Mouse (Mus musculus) left cerebral cortex, adult 2 months (tissue): ENCODE results near the gene Osbpl5. TPM values are rescaled to one million over a fixed set of nuclear protein-coding genes. Genes with fewer than 3 reads are reported as not detected.

ENCODE experiments used
- DNase-seq, 2 experiments: peaks; one replicate each; pipeline ENCODE4 v3.0.0; 2021 to 2022; ENCODE audit warnings: low spot score in 2 of 2, mixed read lengths in 1 of 2; ENCODE audit errors: extremely low spot score in 1 of 2
- H3K27ac ChIP-seq: fragments of 200-600 bp; 2 replicates; pipeline ENCODE4 v1.8.1; 2022
- H3K4me3 ChIP-seq: fragments of 200-600 bp; 2 replicates; pipeline ENCODE4 v1.8.1; 2022
- CTCF ChIP-seq: fragments of 200-600 bp; IDR thresholded peaks from 2 replicates; pipeline ENCODE4 v1.8.1; 2022; ENCODE audit warnings: antibody characterized with exemption, mild to moderate bottlenecking, moderate library complexity
- intact Hi-C: fragments of 180-260 bp; cut with DNase I; formaldehyde crosslinking; loops from one replicate; pipeline ENCODE4 v1.15.1; 2025
- total RNA-seq, 2 experiments: library from RNA; stranded (reverse); gene quantifications; 2 replicates each; pipeline ENCODE4 v1.2.3; 2021

The Osbpl5 gene
- total RNA-seq, 2 experiments from 2014 or later: 37.6 to 40.9 TPM

GRCm38 (mm10) chr7:143752056-143752455, 4.7 kb downstream of the Osbpl5 start:
- TF ChIP-seq CTCF: no peak
- Histone ChIP-seq H3K27ac (no peak overlapping the region), H3K4me3 (no peak overlapping the region)
- intact Hi-C loops: no loop called here
- DNase-seq: no peak

DNA sequence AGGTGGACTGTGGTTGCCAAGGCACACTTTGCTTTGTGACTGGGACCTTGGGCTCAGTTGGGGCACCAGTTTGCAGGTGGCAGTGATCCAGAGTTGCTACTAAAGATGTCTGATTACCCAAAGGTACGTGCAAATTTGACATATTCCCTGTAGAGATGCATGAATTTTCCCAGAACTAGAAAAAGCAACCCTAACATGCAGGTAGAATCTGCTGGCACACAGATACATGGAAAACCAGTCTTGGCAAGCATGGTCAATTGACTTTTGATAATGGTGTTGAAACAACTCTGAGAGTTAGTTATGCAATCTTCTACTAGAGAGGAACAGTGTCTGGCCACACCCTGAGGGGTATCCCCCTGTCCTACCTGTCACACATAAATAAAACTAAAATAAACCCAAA, 5.4 kb downstream of the Osbpl5 start:
- TF ChIP-seq CTCF: no peak
- no peak overlapping the region for H3K4me3 ChIP-seq
- no peak for DNase-seq
- no peak overlapping the region for H3K27ac ChIP-seq
- intact Hi-C loops: no loop called here

DNA sequence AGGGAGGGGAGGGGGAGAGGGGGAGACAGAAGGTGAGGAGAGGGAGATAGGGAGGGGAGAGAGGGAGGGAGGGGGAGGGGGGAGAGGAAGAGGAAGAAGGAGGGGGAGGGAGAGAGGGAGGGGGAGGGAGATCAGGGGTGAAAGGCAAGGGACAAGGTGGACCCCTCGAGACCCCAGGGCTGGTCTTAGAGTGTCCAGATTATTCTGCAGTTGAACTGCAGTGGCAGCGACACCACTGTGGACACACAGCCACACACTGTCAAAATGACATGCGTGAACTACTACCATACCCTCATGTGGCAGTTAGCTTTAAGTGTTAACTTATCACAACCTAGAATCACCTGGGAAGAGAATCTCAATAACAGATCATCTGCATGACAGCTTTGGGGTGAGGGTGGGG, 7.7 kb downstream of the Osbpl5 start:
- no peak for DNase-seq
- H3K4me3 ChIP-seq: no peak overlapping the region
- H3K27ac ChIP-seq: no peak overlapping the region
- intact Hi-C loops: loop anchor here (5.0 kb wide), 1 partner anchor 597 kb away; no protein-coding TSS in a partner anchor
- TF ChIP-seq CTCF: no peak

DNA sequence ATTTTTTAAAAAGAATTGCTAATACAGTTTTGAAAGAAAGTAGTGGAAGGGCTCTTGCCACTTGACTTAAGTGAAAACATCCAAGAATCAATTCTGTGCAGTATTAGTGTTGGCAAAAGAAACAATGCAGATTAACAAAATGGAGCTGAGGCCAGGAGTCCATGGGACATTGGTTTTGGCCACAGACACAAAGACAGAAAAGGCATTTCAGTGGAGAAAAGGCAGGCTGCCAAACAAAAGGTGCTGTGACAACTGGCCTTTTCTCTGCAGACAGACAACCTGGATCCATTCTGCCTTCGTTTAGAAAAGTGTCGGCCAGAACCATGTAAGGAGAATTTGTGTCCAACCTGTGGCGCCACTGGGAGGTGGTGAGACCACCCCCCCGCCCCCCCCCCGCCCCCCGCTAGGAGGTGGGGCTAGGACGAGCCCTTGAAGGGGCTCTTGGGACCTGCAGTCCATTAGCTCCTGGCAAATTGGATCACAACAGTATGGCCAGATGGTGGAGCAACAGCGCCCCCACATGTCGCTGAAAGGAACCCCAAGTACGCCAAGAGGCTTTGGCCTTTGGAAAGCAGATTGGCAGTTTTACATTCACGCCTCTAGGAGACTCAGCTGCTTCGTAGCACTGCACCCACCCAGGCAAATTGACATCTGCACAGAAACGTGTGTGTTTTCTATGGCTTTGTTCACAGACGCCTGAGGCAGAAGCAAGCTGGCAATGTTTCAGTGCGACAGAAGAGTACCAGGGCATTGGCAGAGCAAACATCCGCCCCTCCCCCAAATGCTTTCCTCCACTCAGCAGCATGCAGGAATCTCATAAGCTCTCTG, 8.5 kb downstream of the Osbpl5 start:
- peak; percentile 85 to 91 for DNase-seq
- Histone ChIP-seq H3K27ac (no peak overlapping the region), H3K4me3 (peak overlapping the region; percentile 19)
- TF ChIP-seq CTCF: peak; percentile 84
- intact Hi-C loops: loop anchor here (1.0 to 5.0 kb wide), 2 partner anchors 42 to 596 kb away; no protein-coding TSS in a partner anchor

GRCm38 (mm10) chr7:143740653-143741052, 16.1 kb downstream of the Osbpl5 start:
- no peak for TF ChIP-seq CTCF
- Histone ChIP-seq H3K4me3 (peak overlapping the region; percentile 84), H3K27ac (peak overlapping the region; percentile 94)
- DNase-seq: no peak
- intact Hi-C loops: no loop called here

DNA sequence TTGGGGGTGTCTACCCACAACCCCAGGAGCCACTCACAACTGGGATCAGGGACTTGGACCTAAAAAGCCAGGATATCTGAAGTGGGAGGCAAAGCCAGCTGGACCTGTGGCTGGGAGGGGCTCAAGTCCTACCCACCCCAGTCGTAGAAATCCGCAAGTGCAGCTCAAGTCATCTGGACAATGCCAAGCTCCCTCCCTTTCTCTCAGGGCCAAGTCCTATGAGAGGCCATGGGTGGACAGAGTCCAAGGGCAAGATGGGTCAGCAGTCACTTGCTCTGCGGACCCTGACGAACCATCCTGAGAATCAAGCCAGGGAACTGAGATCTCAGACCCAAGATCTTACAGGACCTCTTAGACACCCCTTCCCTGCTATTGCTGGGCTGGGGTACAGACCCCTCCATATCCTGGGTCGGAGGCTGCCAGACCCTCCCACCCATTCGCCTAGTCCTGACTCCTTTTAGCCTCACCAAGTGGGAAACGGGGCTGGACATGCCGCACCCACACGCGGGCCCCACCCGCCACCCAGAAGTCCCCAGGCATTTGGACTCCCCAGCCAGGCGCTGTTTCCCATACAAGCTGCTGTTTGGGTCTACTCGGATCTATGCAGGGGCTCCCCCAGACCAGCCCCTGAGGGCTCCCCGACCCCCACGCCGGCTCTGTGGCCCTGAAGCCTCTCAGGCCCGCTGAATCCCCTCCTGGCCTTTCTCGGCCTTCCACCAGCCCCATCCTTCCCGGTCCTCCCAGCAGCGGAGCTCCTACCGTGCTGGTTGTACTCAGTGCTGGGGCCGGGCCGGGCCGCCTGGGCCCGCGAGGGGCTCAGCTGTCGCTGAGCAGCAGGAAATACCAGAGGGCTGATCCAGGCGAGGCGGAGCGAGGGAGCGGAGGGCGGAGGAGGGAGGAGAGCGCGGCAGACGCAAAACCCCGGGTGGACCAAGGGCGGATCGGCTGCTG, 17.0 kb downstream of the Osbpl5 start:
- TF ChIP-seq CTCF: no peak
- Histone ChIP-seq H3K4me3 (peak overlapping the region; percentile 84), H3K27ac (peak overlapping the region; percentile 94)
- DNase-seq: peak; percentile 78 to 80
- intact Hi-C loops: no loop called here

- intact Hi-C loops: no loop called here
Measured at GRCm38 (mm10) chr7:143738601-143739006, 18.2 kb downstream of the Osbpl5 start.

GRCm38 (mm10) chr7:143738194-143738593, 18.6 kb downstream of the Osbpl5 start:
- H3K4me3 ChIP-seq: peak overlapping the region; percentile 84
- intact Hi-C loops: no loop called here

More at GRCm38 (mm10) chr7:143738601-143739006, 18.2 kb downstream of the Osbpl5 start:
- Histone ChIP-seq H3K4me3 (peak overlapping the region; percentile 84), H3K27ac (peak overlapping the region; percentile 1; the same call in 1 of the 2 replicates)
- no peak for TF ChIP-seq CTCF
- DNase-seq: no peak

GRCm38 (mm10) chr7:143733746-143734145, 23.0 kb downstream of the Osbpl5 start:
- no peak for TF ChIP-seq CTCF
- no peak overlapping the region for H3K4me3 ChIP-seq
- intact Hi-C loops: no loop called here
- no peak overlapping the region for H3K27ac ChIP-seq
- no peak for DNase-seq

More at GRCm38 (mm10) chr7:143738194-143738593, 18.6 kb downstream of the Osbpl5 start:
- no peak overlapping the region; the same call in 1 of the 2 replicates for H3K27ac ChIP-seq
- TF ChIP-seq CTCF: no peak
- DNase-seq: no peak

DNA sequence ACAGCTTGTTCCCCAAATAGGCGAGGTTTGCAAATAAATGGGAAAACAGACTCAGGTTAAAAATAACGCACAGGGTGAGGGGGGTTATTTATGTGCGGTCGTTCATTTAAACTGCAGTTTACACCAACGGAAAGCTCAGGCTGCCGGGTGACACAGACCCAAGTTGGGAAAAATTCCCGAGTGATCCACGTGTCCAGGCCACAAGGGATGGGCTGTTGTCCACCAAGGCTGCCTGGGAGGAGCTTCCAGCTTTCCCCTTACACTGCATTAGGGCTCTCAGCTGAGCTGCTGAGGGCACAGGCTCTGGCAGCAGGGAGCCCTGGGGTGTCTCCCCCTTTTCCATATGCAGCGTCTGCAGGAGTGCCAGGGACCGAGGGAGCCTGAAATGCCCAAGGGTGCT, 26.9 kb downstream of the Osbpl5 start:
- no peak for DNase-seq
- intact Hi-C loops: no loop called here
- Histone ChIP-seq H3K4me3 (no peak overlapping the region), H3K27ac (no peak overlapping the region)
- TF ChIP-seq CTCF: no peak

DNA sequence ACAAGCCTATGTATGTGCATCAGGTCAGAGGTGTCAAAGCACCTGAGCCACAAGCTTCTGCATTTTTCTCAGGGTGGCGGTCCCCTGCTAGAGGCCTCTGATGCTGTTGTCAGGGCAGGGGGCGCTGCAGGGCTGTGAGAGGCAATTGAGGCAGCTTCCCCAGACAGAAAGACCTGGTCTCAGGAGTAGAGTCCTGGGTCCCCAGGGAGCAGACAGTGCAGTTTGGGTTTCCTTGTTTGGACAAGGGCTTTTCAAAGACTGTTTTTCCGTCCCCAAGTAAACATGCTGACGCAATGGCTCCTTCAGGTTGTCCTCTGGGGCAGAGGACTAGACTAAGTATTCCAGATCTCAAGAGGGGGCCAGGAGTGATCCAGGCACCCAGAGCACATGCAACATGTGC, 30.4 kb downstream of the Osbpl5 start:
- Histone ChIP-seq H3K27ac (no peak overlapping the region), H3K4me3 (no peak overlapping the region)
- intact Hi-C loops: no loop called here
- no peak; the same call in 1 of the 2 replicates for TF ChIP-seq CTCF
- DNase-seq: no peak

- DNase-seq: no peak
- intact Hi-C loops: no loop called here
- TF ChIP-seq CTCF: no peak
- Histone ChIP-seq H3K4me3 (no peak overlapping the region), H3K27ac (no peak overlapping the region)
Measured at GRCm38 (mm10) chr7:143723841-143724240, 32.9 kb downstream of the Osbpl5 start.
